Mouse (Mus musculus) cerebellum, adult 8-10 months (tissue): ENCODE measurements around the gene Bcam.
A peak's percentile ranks its signal among the peaks of the same experiment; 100 is the strongest.
"Not testable (repeated sequence)": the region's sequence is repeated elsewhere in the genome, so short reads cannot be mapped to it uniquely, and the experiment has no call there.

Source experiments
- DNase-seq: peaks from one replicate; pipeline ENCODE4 v3.0.0; 2022

Gene Bcam

DNA sequence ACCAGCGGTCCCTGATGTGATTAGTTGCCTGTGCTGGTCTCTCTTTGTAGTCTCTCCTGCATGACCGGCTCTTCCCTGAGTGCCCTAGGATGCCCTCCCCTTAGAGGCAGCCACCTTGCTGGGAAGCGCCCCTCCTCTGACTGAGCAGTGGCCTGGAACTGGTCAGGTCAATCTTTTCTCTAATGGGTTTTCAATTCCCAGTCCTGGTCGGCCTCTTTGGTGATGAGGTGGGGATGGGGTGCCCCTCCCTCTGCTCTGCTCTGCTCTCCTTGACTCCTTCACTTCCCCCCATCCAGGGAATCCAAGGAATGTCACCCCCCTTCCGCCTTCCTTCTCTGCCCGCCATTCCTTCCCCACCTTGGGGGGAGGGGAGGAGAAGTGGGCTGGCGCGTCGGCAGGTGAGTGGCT is at the start of gene Bcam:
Bcam (minus strand) TSS at position 33 of the 408 bp plus-strand sequence.
- DNase-seq, result no peak

GRCm38 (mm10) chr7:19818875-19819274 is 48.1 kb upstream of the Bcam start:
- no peak for DNase-seq

- no peak for DNase-seq
Measured at GRCm38 (mm10) chr7:19818440-19818839, 47.6 kb upstream of the Bcam start.

- no peak for DNase-seq
Measured at GRCm38 (mm10) chr7:19817382-19818105, 46.7 kb upstream of the Bcam start.

DNA sequence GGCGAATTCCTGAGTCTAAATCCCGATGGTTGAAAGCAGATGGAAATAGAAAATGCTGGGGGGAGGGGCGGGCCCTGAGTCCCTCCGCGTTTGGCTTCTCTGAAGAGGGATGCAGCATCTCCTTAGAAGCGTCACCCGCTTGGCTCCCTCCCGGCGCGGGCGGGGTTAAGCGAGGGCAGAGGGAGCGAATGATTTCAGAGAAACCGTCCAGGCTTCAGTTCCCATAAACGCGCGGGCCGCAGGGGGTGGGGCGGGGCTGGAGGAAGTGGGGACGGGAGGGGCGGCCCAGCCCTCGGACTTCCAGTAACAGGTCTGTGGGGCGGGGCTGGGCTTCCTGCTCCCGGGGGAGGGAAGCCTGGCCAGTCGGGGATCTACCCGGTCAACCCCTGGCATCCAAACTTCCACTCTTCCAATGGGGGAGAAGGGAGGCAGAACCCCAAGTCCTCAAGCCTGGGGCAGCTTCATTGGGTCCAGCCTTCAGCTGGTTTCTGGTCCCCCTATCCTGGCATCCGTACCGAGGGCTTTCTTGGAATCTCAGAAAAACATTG is 45.5 kb upstream of the Bcam start:
- DNase-seq, result no peak

GRCm38 (mm10) chr7:19815296-19816223 is 44.7 kb upstream of the Bcam start:
- no peak for DNase-seq

- no peak for DNase-seq
Measured at GRCm38 (mm10) chr7:19813579-19814122, 42.8 kb upstream of the Bcam start.

- no peak for DNase-seq
Measured at GRCm38 (mm10) chr7:19813161-19813560, 42.3 kb upstream of the Bcam start.

- no peak for DNase-seq
Measured at GRCm38 (mm10) chr7:19811114-19811513, 40.3 kb upstream of the Bcam start.

GRCm38 (mm10) chr7:19809369-19809768 is 38.6 kb upstream of the Bcam start:
- no peak for DNase-seq

DNA sequence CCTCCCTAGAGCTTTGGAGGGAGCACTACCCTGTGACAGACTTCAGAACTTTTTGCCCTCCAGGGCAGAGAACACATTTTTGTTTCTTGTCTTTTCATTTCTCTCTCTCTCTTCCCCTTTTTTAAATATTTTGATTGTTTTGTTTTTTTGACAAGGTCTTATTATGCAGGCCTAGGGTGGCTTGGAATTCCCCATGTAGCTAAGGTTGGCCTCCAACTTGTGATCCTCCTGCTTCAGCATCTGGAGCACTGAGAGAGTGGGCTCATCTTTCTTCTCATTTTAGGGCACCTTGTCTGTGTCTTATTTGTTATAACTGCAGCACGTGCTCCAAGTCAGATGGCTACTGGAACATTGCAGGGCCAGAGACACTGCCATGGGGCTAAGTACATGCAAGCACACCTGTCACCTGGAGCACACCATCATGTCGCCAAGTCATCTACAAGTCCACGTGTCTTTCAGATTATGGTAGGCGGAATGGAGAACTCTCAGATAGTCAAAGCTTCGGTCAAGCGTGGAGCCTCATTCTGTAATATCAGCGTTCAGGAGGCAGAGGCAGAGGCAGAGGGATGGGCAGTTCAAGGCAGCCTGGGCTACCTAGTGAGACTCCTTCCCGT is 35.6 kb upstream of the Bcam start:
- DNase-seq, result no peak

DNA sequence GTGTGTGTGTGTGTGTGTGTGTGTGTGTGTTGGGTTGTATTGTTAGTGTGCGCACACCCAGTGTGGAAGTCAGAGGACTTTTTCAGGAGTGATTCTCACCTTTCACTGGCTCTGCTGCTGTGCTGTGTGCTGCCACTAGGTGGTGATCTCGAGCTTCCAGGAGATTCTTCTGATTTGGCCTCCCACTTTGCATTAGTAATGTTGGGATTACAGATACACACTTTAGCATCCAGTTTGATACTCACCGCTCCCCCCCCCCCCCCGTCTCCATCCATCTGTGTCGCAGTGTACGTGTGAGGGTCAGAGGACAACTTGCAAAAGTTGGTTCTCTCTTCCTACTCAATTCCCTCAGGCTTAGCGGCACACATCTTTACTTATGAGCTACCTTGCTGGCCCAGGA is 32.2 kb upstream of the Bcam start:
- peak; percentile 34 for DNase-seq

GRCm38 (mm10) chr7:19800764-19801163 is 29.9 kb upstream of the Bcam start:
- DNase-seq, result no peak

- peak; percentile 26 for DNase-seq
Measured at GRCm38 (mm10) chr7:19796697-19797588, 26.1 kb upstream of the Bcam start, which contains the start of gene Cblc. Cblc (minus strand) TSS chr7:19796809.

- no peak for DNase-seq
Measured at GRCm38 (mm10) chr7:19796254-19796653, 25.4 kb upstream of the Bcam start.

- no peak for DNase-seq
Measured at GRCm38 (mm10) chr7:19795236-19795635, 24.4 kb upstream of the Bcam start.

GRCm38 (mm10) chr7:19792701-19793630 is 22.1 kb upstream of the Bcam start:
- no peak for DNase-seq

- DNase-seq, result not testable (repeated sequence)
Measured at GRCm38 (mm10) chr7:19791504-19791903, 20.7 kb upstream of the Bcam start.

DNA sequence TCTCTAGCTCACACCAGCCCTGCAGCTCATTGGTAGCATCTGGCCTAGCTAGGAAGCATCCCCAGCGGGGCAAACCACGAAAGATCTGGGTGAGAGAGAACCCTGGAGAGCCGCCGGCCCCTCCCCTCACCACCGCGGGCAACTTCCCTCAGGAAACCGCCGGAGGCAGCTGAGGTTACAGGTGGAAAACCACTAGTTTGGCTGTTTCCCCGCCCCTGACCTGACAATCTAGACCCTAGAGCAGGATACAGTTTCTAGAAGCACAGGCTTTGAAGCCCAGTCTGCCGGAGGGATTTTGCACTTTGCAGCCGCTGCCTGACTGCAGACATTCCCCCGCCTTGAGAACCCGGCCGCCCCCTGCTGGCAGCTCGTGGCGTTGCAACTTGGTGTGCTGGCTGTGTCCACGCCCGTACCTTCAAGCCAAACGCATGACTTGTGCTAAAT is 19.1 kb upstream of the Bcam start:
- DNase-seq, result peak; percentile 85

DNA sequence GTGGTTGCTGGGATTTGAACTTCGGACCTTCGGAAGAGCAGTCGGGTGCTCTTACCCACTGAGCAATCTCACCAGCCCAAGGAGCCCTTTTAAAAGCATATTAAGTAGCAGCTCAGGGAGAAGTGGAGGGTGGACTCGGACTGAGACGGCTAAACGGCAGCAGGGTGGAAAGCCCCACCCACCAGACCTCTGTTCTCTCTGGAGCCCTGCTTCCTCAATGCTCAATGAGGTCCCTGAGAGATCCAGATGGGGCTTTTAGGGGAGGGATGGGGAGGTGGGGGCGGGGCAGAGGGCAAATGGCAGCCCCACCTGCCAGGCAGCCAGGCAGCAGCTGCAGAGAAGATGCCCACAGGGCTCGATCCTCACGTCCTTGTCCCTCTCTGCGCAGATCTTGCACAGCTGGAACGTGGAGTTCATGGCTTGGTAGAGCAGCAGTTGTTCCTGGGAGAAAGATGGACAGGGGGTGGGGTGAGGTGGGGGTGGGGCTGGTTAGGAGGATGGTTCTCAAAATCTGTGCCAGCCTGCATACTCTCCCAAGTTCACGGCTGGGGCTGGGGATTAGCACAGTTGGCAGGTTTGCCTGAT is 15.2 kb upstream of the Bcam start:
- no peak for DNase-seq
